Mouse (Mus musculus) thymus, postnatal 25 days (tissue): ENCODE data around the gene Btbd35f1.
"Not testable (repeated sequence)": the region's sequence is repeated elsewhere in the genome, so short reads cannot be mapped to it uniquely, and the experiment has no call there.

ENCODE experiments used
- DNase-seq: peaks from one replicate; pipeline ENCODE4 v3.0.0; 2022

Gene Btbd35f1

DNA sequence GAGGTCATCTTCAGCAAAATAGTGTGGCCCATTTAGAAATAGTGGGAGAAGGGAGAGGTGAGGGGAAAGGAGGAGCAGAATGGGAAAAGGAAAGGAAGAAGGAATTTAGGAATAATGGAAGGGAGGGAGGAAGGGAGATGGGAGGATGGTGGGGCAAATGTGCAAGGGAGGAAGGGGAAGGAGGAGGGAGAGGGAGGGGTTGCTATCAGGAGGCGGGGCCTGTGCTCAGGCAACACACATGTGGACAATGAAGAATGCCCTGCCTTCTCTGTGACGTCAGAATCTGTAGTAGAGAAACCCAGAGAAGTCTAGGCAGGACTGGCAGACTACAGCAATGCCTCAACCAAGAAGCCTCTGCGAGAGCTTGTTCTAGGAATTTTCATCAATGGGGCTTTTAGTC is at the start of gene Btbd35f1:
Gene Btbd35f1 (plus strand): TSS at position 301 of the 400 bp plus-strand sequence.
- DNase-seq: not testable (repeated sequence)

DNA sequence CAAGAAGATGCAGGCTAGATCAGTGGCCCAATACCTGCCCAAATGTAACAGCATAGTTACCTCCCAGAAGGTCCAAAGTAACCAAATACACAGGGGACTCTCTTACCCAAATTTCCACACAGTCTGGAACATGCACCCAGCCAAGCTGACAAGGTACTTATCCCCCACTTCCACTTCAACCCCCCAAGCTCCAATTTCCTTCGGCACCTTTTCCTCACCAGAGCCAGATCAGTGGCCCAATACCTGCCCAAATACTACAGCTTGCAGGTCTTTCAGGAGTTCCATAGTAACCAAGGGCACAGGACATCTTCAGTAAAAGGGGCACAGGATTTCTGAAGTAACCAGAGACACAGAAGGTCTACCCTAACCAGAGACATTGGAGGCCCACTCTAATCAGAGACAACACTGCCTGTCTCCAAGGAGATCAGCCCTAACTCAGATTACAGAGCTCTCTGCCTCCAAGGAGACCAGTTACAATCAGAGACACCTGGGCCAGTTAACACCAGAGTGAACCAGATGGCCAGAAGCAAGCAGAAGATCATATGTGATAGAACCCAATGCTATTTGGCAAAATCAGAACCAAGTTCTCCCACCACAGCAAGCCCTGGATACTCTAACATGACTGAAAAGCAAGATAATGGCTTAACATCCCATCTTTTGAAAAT is 31.2 kb downstream of the Btbd35f1 start:
- DNase-seq: not testable (repeated sequence)

DNA sequence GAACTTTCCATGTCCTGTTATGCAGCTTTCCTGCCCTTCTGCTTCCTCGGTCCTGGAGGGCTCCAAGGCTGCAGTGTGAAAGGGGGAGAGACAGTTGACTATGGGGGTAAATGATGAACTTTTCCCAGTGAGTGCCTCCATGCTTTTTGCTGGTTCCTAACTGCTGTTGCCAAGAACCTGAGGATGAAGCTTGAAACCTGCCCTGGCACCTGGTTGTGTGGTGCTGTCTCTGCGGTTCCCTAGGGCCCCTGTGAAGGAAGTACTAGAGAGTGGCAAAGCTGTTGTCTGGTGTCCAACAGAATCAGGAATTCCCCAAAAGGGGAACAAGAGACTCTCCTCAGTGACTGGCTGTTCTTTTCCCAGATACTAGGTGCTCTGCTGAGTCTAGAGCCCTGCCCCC is 41.2 kb downstream of the Btbd35f1 start:
- not testable (repeated sequence) for DNase-seq

DNA sequence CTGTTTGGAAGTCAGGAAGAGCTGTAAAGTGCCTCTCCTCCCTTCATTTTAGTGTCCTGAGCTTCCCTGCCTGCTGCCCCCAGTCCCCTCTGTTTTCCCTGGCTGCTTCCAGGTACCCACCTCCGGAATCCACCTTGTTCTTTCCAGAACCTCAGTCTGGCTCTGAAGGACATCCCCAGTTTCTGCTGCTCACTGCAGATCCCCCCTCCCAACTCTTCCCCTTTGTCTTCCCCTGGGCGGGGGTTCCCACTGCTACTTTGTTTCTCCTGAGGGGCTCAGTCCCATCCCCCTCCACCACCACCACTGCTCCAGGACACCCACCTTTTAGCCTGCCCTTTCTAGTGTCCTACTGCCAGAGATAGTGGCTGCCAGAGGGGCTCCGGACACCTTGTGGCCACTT is 41.6 kb downstream of the Btbd35f1 start:
- not testable (repeated sequence) for DNase-seq
